ENCODE assay signal across 8 mouse cellular contexts in genomic region chr7:117090911-117091550, GRCm38 (mm10).
DNase-seq lines count a peak whose midpoint lies in the region; ATAC-seq lines count a peak whose summit lies in the region.

No protein-coding gene starts in this region.

- no peak for ATAC-seq in embryonic facial prominence, embryonic 11.5 days (replicated peaks; ENCODE audit: insufficient number of reproducible peaks, low FRiP score, low TSS enrichment, low read depth)
- ATAC-seq in kidney, embryonic 16.5 days (ENCODE audit: low FRiP score, low TSS enrichment): peak; percentile 63; the same call in 1 of the 2 replicates
- ATAC-seq in megakaryocyte-erythroid progenitor cell, adult 5-6 weeks (replicated peaks; ENCODE audit: low FRiP score, low TSS enrichment, poor library complexity, severe bottlenecking): no peak

- H3K4me3 ChIP-seq in embryonic facial prominence, embryonic 11.5 days (ENCODE audit: low read depth, low read length): no peak overlapping the region
- no peak overlapping the region for H3K4me3 ChIP-seq in embryonic facial prominence, embryonic 10.5 days
- H3K4me3 ChIP-seq in kidney, embryonic 16.5 days (ENCODE audit: low read length): no peak overlapping the region

- WGBS in embryonic facial prominence, embryonic 11.5 days: 51% methylated on average over 6 of the region's 6 CpGs
- WGBS in embryonic facial prominence, embryonic 10.5 days: 60% methylated on average over 6 of the region's 6 CpGs
- WGBS in kidney, embryonic 16.5 days: 21% methylated on average over 6 of the region's 6 CpGs

- H3K9ac ChIP-seq in embryonic facial prominence, embryonic 11.5 days (replicated peaks; ENCODE audit: low read length): no peak overlapping the region
- no peak overlapping the region for H3K9ac ChIP-seq in kidney, embryonic 16.5 days (replicated peaks; ENCODE audit: low read length)

- no peaks in the 10 kb centered on the region for H3K36me3 ChIP-seq in embryonic facial prominence, embryonic 11.5 days (replicated peaks; ENCODE audit: control insufficient read depth, insufficient read depth, low read depth, low read length)
- H3K36me3 ChIP-seq in embryonic facial prominence, embryonic 10.5 days (replicated peaks): no peaks in the 10 kb centered on the region
- no peaks in the 10 kb centered on the region for H3K36me3 ChIP-seq in kidney, embryonic 16.5 days (ENCODE audit: insufficient read depth, low read length)
- no peaks in the 10 kb centered on the region for H3K36me3 ChIP-seq in splenic B cell, adult 2 months (ENCODE audit: control insufficient read depth, insufficient read depth, low read length, poor library complexity, severe bottlenecking)

- DNase-seq in embryonic facial prominence, embryonic 11.5 days (ENCODE audit: low spot score): peak; percentile 3
- DNase-seq in embryonic facial prominence, embryonic 10.5 days (ENCODE audit: low spot score): no peak
- peak; percentile 54 for DNase-seq in CD4-positive helper T cell, adult 2 months (ENCODE audit: low read depth, low spot score)
- peak; percentile 13 for DNase-seq in embryo, embryonic 11.5 days (ENCODE audit: low read depth, low spot score)
- peak; percentile 30 for DNase-seq in splenic B cell, adult 2 months (ENCODE audit: low read depth, low spot score)
- DNase-seq in ovary, postnatal 10 days (ENCODE audit: low spot score): no peak

- H3K4me2 ChIP-seq in embryonic facial prominence, embryonic 11.5 days (ENCODE audit: low read depth, low read length): no peak overlapping the region
- H3K4me2 ChIP-seq in kidney, embryonic 16.5 days (replicated peaks; ENCODE audit: low read depth, low read length): no peak overlapping the region

- H3K9me3 ChIP-seq in embryonic facial prominence, embryonic 11.5 days (replicated peaks; ENCODE audit: control insufficient read depth, low read length): no peaks in the 10 kb centered on the region
- no peaks in the 10 kb centered on the region for H3K9me3 ChIP-seq in embryonic facial prominence, embryonic 10.5 days
- H3K9me3 ChIP-seq in kidney, embryonic 16.5 days (ENCODE audit: low read length): no peaks in the 10 kb centered on the region

- H3K27ac ChIP-seq in embryonic facial prominence, embryonic 11.5 days (replicated peaks; ENCODE audit: low read depth, low read length): no peak overlapping the region
- no peak overlapping the region for H3K27ac ChIP-seq in embryonic facial prominence, embryonic 10.5 days (replicated peaks)
- no peak overlapping the region for H3K27ac ChIP-seq in kidney, embryonic 16.5 days (ENCODE audit: low read length)

- H3K4me1 ChIP-seq in embryonic facial prominence, embryonic 11.5 days (ENCODE audit: control insufficient read depth, insufficient read depth, low read length): no peaks in the 10 kb centered on the region
- H3K4me1 ChIP-seq in embryonic facial prominence, embryonic 10.5 days: no peaks in the 10 kb centered on the region
- 0 out of 2 replicates have a peak, but pooled peaks cover 3% of the 10 kb centered on the region for H3K4me1 ChIP-seq in kidney, embryonic 16.5 days (ENCODE audit: insufficient read depth, low read length)

- H3K27me3 ChIP-seq in embryonic facial prominence, embryonic 11.5 days (ENCODE audit: control insufficient read depth, insufficient read depth, low read length): no peaks in the 10 kb centered on the region
- H3K27me3 ChIP-seq in embryonic facial prominence, embryonic 10.5 days (replicated peaks; ENCODE audit: low read depth, poor library complexity, severe bottlenecking): no peaks in the 10 kb centered on the region
- H3K27me3 ChIP-seq in kidney, embryonic 16.5 days (ENCODE audit: insufficient read depth, low read length): no peaks in the 10 kb centered on the region
- H3K27me3 ChIP-seq in splenic B cell, adult 2 months (ENCODE audit: control insufficient read depth, insufficient read depth, low read length, poor library complexity, severe bottlenecking): no peaks in the 10 kb centered on the region

Comparison
In these comparisons a context has a peak if more than half of its experiments do, and no peak if none do; other contexts are left out.
1. DNase-seq: peak in embryonic facial prominence, embryonic 11.5 days (single experiment), CD4-positive helper T cell, adult 2 months (single experiment), embryo, embryonic 11.5 days (single experiment) and splenic B cell, adult 2 months (single experiment); none in embryonic facial prominence, embryonic 10.5 days (single experiment) and ovary, postnatal 10 days (single experiment).